Mouse (Mus musculus) CD4-positive, CD25-positive, alpha-beta regulatory T cell, adult 2 months (primary cell): ENCODE results near the gene Etl4.

Experiments
- DNase-seq: peaks from one replicate; pipeline ENCODE4 v3.0.0-alpha.2; 2012; ENCODE audit warnings: low read depth, low spot score

Gene Etl4

DNA sequence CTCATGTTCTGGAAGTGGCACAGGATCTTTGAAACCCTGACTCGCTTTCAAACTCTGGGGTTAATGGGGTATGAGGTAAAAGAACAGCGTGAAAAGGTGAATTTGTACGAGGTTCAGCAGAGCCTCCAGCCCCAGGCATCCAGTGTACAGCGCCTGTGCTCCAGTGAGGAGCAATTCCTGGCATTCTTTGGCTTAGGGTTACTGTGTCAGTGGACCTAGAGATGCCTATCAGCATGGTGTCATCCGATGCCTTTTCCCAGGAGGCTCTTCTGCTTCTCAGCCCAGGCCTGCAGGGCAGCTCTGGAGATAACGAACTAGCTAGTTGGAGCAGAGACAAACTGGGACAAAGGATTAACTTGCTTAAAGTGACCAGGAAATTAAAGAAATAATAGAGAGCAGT, 653.5 kb downstream of the Etl4 start:
- DNase-seq: no peak

DNA sequence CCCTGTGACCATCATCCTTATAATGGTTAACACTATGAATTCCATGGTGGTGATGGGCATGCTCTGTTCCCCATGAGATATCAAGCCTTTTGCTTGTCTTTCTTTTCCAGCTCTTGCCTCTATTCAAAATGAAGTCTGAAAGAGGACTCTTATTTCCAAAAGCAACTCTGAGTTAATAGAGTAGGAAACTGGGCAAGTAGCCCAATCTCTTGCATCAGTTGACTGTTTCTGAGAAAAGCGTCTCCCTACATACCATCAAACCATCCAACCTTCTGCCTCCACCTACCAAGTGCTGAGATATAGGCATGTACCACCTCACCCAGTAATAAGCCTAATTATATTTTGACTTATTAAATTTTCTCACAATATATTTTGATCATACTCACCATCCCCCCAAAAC, 658.9 kb downstream of the Etl4 start:
- no peak for DNase-seq

DNA sequence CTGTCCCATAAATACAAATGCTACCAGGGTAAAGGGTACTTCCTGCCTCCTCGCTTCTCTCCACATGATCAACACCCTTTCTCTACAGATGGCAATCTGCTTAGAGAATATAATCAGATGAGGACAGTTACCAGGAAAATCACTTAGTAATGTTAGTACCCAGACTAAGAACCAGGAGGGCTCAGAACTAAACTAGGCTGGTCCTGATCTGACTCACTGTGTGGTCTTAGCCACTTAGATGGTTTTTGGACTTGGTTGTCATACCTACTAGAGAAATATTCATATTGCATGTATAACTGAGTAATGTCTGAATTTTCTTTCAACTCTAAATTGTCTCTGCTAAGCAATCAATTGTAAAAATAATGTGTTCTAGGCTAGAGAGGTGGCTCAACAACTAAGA, 662.4 kb downstream of the Etl4 start:
- DNase-seq: no peak

DNA sequence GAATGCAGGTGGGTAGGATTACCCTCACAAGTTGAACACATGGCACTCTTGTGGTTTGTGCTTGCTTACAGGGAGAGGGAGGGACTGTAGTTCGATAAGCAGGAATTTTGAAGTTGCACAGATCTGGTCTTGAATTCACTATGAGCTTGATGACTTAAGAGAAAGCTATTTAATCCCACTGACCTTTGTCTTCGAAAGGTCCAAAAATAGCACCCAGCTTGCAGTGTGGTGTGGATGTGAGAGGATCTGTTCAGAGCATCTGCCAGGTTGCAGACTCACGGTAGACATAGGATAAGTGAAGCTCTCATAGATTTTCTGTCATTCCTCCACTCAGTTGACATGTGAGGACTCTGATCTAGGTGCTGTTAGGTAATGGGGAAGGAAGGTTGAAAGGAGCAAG, 670.8 kb downstream of the Etl4 start:
- DNase-seq: no peak

DNA sequence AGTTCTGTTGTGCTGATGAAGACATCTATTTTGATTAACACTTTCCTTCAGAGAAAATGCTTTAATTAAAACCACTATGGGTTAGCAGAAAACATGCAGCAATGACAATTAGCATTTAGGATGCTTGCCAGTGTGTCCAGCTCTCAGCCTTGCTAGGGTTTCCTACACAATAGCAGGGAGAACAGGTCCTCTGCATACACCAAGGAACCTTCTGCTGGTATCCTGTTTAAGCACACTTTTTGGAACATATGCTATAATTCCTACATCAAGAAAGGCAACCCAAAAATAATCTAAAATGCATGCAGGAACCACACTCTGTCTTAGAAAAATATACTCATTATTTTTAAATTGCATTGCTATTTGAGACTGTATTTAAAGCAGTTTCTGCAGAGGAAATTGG, 673.5 kb downstream of the Etl4 start:
- no peak for DNase-seq

DNA sequence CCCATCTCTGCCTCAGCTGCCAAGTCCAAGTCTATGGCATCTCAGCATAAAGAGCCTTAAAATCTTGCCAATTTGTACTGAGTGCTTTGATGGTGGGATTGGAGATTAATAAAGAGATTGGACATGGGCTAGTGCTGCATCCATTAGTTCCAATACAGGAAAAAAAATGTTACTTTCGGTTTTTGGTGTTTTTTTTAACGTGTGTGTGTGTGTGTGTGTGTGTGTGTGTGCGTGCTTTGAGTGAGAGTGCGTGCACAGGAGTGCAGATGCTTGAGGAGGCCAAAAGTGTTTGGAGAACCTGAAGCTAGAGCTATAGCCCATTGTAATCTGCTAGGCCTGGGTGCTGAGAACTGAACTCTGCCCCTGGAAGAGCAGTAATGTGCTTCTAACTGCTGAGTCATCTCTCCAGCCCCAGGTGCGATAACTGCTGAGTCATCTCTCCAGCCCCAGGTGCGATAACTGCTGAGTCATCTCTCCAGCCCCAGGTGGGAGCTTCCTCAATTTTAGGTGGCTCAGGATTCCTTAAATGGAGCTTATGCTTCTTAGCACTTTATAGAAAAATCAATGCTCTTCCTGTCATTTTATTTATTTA, 674.1 kb downstream of the Etl4 start:
- DNase-seq: no peak

DNA sequence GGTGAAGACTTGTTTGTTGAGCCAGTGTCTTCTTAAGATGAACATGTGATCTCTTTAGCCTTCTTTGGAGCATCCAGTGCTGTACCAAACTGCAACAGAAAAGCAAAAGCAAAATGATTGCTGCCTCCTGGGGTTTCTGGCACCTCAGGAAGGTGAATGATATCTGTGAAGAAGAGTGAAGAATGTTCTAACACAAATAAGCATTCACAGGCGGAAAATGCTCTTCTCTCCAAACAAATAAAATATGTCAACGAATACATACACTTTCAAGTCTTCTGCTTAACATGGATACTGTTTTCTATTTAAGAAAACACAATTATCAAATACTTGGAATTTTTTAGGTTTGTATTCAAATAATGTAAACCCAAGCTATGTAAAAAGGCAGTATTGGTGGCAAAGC, 678.3 kb downstream of the Etl4 start:
- DNase-seq: no peak

DNA sequence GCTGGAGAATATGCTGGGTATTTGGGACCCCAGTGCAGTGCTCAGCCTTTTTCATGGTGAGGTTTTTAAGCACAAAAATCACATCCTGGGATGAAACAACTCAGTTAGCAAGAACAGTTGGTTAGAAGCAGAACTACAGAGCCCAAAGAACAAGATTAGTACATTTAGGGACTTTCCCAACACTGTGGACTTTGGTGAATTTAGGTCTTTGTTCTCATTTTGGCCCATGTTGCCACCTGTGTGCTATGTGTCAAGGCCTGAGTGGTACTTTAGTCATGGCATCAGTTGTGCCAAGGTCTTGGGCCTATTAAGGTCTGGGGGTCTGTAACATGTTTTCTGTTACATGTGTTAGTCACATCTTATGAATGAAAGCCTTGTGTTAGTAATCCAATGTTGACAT, 679.1 kb downstream of the Etl4 start:
- DNase-seq: no peak

DNA sequence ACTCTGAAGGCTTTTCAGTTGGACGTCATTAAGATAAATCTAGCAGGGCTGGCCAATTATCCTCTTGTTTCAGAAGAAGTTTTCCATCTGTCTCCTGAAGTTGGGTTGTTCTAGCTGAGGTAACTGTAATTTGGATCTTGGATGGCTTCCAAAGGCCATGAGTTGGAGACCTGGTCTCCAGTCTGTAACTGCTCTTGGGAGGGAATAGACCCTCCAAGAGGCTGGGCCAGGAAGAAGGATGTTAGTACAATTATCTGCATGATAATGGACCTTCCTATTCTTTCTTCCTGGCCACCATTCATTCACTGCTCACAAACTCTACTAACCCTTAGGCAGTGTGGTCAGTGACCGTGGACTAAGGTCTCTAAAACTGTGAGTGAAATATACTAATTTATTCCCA, 684.5 kb downstream of the Etl4 start:
- DNase-seq: no peak

DNA sequence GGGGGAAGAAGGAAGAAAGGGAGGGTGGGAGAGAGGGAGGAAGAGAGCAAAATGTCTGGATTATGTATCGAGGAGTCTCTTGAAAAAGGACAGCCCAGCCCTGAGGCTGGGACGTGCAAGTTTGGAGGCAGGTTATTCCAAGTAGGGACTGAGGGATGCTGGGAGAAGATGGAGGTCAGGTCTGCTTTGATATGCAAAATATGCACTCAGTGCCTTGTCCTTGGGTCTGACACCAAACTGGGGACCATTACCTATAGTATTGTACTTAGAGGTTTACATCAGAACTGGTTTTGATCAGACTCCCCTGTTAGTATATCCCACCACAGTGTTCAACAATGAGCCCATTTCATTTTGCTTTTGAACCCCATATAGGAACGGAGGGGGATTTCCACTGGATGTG, 685.4 kb downstream of the Etl4 start:
- no peak for DNase-seq

DNA sequence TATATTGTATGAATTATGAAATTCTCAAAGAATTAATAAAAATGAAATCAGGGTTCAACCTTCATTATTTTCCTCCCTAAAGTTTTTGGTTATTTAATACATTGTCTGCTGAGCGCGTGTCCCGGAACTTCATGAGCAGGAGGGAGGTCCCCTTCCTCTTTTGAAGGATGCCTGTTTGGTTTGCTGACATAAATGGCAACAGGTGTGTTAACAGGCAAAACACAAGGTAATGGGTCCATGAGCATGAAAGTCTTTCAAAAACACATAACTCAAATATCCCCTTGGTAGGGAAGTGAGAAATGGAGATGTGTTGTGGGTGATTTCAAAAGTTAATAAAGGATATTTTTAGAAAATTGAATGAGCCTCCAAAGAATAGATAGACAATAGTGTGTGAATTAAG, 687.0 kb downstream of the Etl4 start:
- DNase-seq: no peak

DNA sequence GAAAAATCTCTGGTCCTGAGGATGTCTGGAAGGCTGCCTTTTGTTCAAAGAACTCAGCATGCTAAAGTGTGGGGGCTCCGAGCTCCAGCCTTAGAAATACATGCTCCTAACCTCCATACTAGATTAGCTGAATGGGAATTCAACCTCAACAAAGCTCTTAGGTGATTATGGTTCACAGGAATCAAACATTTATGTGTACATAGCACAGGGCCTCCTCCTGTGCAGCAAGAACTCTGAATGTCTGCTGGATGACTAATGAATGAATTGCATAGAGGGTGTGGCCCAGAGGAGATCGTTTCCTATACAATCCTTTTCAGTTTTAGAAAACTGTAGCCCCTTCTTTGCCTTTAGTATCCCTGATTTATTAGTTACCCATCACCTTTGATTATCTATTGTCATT, 687.6 kb downstream of the Etl4 start:
- no peak for DNase-seq

DNA sequence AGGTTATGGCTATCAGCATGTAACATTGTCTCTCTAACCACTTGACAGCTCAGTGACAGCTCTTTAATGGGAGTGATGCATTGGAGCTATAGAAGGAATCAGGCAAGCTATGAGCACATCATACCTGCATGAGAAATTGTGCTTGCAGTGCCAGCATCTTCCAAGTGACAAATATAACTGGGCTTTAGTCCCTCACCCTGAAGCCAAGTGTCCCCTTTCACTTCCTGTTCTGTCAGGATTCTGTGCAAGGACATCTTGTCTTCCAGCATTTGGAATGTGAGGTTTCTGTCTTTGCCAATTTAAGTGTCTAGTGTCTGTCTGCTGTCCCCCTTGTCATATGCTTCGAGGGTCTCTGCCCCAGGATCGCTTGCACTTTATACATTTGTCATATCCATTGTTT, 693.1 kb downstream of the Etl4 start:
- no peak for DNase-seq

DNA sequence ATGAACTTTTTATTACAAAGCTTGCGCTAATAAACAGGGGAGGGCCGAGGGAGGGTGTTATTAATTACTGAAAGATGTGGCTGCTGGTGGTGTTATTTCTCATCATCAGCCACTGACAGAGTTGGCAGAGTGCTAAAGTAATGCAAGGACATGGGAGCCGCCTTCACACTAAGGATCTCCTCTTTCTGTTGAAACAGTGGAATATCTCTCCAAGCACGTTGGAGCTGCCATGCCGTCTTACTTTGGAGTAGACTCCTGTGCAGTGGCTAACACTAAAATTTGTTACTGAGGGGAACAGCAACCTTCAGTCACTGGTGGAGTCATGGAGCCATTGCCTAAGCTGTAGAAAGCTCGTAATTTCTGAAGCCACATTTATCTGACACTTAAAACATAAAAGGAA, 694.0 kb downstream of the Etl4 start:
- DNase-seq: no peak

DNA sequence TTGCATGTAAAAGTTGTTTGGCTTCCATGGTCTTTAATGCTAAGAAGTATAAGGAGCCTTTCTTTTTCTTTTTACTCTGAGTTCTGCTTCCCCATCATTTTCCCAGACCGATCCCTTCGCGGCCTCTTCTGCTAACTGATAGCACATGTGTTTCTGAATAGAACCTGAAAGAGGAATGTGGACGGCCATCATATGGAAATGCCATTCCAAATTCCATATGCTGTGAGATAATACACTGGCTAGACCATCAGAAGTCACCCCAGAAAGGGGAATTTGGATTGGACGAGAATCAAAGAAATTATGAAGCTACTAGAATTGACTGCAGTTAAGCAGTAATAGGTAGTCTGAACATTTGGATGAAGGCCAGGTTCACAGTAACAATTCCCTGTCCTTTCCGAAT, 694.4 kb downstream of the Etl4 start:
- no peak for DNase-seq

DNA sequence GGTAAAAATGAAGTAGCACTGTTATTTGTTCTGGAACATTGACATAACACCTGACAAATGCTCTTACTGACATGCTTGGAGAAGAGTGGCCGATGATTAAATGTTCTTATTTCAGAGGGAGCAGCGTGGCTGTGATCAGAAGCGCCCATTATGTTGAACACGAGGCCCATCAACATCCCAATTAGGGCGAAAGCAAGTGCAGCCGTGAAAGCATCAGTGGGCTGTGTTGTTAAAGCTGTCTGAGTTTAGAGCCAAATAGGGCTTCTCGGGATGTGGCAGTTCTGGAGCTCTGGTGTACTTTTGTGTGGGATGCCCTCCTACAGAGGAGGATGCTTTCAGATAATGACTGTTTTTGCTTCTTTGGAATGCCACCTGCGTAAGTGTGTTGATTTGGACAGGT, 699.6 kb downstream of the Etl4 start:
- no peak for DNase-seq

DNA sequence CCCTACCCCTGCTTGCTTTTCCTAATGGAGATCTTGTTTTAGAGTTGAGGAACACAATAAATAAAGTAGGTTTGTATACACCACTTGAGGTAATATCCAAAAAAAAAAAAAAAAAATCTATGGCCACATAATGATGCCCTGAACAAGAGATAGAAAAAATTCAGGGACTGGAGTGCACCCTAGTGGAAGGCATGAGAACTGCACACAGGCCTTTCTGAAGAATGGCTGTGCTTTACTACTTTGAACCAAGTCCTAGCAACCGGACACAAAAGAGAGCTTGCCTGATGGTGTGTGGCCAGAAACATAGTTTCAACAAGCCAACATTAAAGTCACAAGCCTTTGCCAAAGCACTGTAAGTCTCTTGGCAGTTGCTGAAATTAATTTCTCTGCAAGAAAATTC, 706.4 kb downstream of the Etl4 start:
- peak; percentile 1 for DNase-seq

DNA sequence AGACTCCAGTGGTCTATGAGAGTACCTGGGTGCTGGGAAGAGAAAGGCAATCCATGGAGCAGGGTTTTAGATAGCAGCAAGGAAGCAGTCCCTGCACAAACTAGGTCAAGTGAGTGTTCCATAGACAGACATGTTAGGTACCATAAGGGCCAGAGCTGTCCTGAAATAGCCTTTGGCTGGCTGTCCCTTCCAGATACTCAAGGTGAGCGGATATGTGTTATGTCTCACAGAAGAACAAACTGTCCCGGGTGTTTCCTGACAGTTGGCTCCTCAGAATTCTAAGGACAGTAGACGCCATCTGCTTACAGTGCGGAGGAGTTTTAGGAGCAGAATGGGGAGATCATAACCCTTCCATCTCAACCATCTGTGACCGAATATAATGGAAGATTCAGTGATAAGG, 708.8 kb downstream of the Etl4 start:
- no peak for DNase-seq

DNA sequence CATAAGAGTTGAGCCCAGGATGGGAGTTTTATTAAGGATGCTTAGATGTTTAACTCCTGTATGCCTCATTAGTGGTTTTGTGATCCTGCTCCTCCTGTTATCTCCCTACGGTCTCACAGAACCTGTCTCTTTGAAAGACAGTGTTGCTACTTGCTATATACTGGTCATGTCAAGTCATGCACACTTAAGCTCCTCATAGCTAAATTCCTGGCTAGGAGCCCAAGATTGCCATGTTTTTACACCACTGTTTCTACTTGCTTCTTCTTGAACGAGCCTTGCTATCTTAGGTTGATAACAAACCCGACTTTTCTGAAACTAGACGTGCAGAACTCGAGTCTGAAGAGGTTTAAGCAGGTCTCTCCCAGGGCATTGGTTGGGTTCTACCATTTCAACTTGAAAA, 710.3 kb downstream of the Etl4 start:
- DNase-seq: no peak

DNA sequence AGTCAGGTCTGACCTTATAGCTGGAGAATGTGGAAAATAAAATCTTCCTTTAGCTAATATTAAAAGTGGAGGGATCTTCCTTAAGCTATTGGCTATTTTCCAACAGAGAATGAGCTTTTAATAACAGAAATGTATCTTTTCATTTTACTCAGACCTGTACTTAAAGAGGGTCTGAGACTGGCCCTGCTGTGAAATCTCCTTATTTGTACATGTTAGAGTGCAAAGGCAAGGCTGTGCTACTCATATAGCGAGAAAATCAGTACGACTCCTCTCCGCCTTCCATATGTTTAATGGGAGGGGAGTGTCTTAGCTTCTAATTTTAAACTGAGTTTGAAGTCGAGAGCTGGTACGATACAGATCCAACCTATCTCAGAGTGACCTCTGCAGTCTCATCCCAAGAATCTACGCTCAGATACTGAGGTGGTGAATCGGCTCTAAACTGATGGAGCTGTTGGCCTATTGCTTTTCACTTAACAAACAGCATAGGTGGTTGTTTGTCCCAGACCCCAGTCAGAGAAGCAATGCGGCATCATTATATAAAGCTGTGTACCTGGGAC, 719.7 kb downstream of the Etl4 start:
- DNase-seq: no peak

DNA sequence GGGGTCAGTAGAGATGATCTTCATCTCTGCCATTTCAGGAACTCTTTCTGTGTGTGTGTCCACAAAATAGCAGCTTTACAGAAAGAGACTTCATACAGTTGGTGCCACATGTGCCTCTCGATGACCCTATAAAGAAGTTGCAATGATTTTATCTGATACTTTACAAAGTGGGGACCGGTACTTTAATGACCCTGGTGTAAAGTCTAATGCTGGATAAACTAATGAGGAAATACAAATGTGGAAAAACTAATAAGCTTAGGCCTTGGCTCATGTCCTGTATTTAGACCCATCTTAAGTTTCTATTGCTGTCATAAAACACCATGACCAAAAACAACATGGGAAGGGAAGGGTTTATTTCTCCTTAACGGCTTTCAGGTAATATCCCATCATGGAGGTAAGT, 729.0 kb downstream of the Etl4 start:
- DNase-seq: no peak

DNA sequence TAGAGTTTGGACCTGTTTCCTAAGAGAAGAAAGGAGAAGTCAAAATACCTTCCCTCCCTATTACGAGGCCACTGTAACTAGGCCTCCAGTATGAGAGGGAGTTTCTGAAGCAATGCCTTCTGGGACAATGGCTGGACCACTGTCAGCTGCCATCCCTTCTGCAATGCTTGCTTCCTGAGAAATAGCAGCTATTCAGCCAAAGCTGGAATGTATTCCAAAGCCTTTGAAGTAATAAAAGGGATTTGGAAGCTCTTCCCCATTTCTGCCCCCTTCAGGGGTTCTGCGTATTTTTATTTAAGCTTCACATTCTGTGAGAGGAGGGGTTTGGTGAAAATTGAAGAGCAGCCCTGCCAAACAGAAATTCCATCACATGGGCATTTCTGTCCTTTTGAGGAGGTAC, 730.1 kb downstream of the Etl4 start:
- DNase-seq: no peak

DNA sequence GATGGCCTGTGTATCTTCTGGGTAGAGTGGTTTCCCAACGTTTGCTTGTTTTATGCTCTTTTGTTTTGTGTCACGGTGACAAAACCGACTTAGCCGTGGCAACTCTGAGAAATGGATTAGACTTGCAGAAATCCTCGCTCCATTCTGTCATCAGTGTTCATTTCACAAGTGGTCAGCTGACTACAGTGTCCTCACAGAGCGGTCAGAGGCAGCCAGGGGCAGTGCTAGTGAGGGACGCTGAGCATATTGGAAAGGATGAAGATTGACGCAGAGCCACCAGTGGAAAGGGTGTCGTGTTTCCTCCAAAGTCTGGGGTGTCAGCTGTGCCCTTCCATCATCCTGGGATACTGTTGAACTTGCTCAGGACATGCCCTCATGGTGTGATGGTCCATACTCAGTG, 733.2 kb downstream of the Etl4 start:
- DNase-seq: no peak

DNA sequence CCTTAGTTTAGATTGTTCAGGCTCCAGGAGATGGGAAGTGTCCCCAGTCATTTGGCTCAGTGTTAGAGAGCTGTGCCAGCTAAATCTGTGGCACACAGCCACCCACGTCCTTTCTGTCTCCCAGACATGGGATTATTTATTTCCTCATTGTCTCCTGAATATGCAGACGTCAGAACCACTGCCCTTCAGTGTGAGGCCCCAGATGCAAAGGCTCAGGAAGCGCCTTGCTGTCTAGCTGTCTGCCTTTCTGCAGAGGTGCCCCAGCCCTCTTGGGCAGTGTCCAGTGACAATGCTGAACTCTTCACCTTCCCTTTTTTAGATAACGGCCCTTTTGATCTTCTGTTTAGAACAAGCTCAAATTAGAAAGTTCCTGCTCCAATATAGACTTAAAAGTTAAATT, 740.2 kb downstream of the Etl4 start:
- no peak for DNase-seq
